Mouse (Mus musculus) cerebellum, postnatal 14 days (tissue): ENCODE measurements around the gene Aldh18a1.
"Not testable (repeated sequence)": the region's sequence is repeated elsewhere in the genome, so short reads cannot be mapped to it uniquely, and the experiment has no call there.

Source experiments
- DNase-seq, 2 experiments: peaks; one replicate each; pipeline ENCODE4 v3.0.0; 2021; ENCODE audit warnings: mixed read lengths in 2 of 2

Gene Aldh18a1

GRCm38 (mm10) chr19:40588293-40588654 lies at the start of gene Aldh18a1:
Gene Aldh18a1 (minus strand): TSS chr19:40588463.
- DNase-seq: peak; percentile 98 to 99

GRCm38 (mm10) chr19:40637601-40638000 lies 49.3 kb upstream of the Aldh18a1 start:
- DNase-seq: no peak

GRCm38 (mm10) chr19:40637091-40637490 lies 48.8 kb upstream of the Aldh18a1 start:
- DNase-seq: no peak

- no peak for DNase-seq
Measured at GRCm38 (mm10) chr19:40633144-40633543, 44.9 kb upstream of the Aldh18a1 start.

- peak; percentile 50 to 56 for DNase-seq
Measured at GRCm38 (mm10) chr19:40632668-40633067, 44.4 kb upstream of the Aldh18a1 start.

- no peak for DNase-seq
Measured at GRCm38 (mm10) chr19:40632193-40632592, 43.9 kb upstream of the Aldh18a1 start.

GRCm38 (mm10) chr19:40630606-40631005 lies 42.3 kb upstream of the Aldh18a1 start:
- no peak for DNase-seq

- no peak for DNase-seq
Measured at GRCm38 (mm10) chr19:40630096-40630495, 41.8 kb upstream of the Aldh18a1 start.

GRCm38 (mm10) chr19:40628950-40629349 lies 40.7 kb upstream of the Aldh18a1 start:
- DNase-seq: no peak

- DNase-seq: no peak
Measured at GRCm38 (mm10) chr19:40625935-40626334, 37.7 kb upstream of the Aldh18a1 start.

GRCm38 (mm10) chr19:40621616-40622015 lies 33.4 kb upstream of the Aldh18a1 start:
- DNase-seq: not testable (repeated sequence)

GRCm38 (mm10) chr19:40616021-40616420 lies 27.8 kb upstream of the Aldh18a1 start:
- DNase-seq: no peak

GRCm38 (mm10) chr19:40614811-40615210 lies 26.5 kb upstream of the Aldh18a1 start:
- no peak for DNase-seq

GRCm38 (mm10) chr19:40611830-40612506 lies 23.7 kb upstream of the Aldh18a1 start, which contains the start of the genes Tctn3 and Entpd1:
Gene Tctn3 (minus strand): TSS chr19:40612233.
Gene Entpd1 (plus strand): TSS chr19:40612366.
- peak; percentile 98 for DNase-seq

- DNase-seq: no peak
Measured at GRCm38 (mm10) chr19:40607676-40608075, 19.4 kb upstream of the Aldh18a1 start.

- no peak for DNase-seq
Measured at GRCm38 (mm10) chr19:40605189-40605588, 16.9 kb upstream of the Aldh18a1 start.

- no peak for DNase-seq
Measured at GRCm38 (mm10) chr19:40601870-40602269, 13.6 kb upstream of the Aldh18a1 start.

GRCm38 (mm10) chr19:40600846-40601245 lies 12.6 kb upstream of the Aldh18a1 start:
- DNase-seq: not testable (repeated sequence)

- DNase-seq: peak; percentile 32 to 41
Measured at GRCm38 (mm10) chr19:40595831-40596230, 7.6 kb upstream of the Aldh18a1 start.

GRCm38 (mm10) chr19:40595231-40595630 lies 7.0 kb upstream of the Aldh18a1 start:
- DNase-seq: no peak

- DNase-seq: no peak
Measured at GRCm38 (mm10) chr19:40589530-40589880, 1.2 kb upstream of the Aldh18a1 start.

- DNase-seq: peak; percentile 91 to 94
Measured at GRCm38 (mm10) chr19:40588847-40589529, 725 bp upstream of the Aldh18a1 start.

- no peak for DNase-seq
Measured at GRCm38 (mm10) chr19:40587491-40588292, 571 bp downstream of the Aldh18a1 start.
